Mouse (Mus musculus) heart, postnatal 14 days (tissue): ENCODE measurements around the gene Nckap5l. TPM values are rescaled to one million over a fixed set of nuclear protein-coding genes. Genes with fewer than 3 reads are reported as not detected.
A peak's percentile ranks its signal among the peaks of the same experiment; 100 is the strongest.

ENCODE experiments used
- DNase-seq, 2 experiments: peaks; one replicate each; pipeline ENCODE4 v3.0.0; 2021 to 2022
- intact Hi-C: fragments of 180-260 bp; cut with DNase I; formaldehyde crosslinking; loops from one replicate; pipeline ENCODE4 v1.15.1; 2025
- total RNA-seq, 2 experiments: library from RNA; stranded (reverse); gene quantifications; 2 replicates each; pipeline ENCODE4 v1.2.3; 2021

Gene Nckap5l
- total RNA-seq, 2 experiments from 2014 or later, result 11.2 to 13.6 TPM

- DNase-seq, result no peak
- intact Hi-C loops, result no loop called here
Observed at GRCm38 (mm10) chr15:99438966-99439698, 18.4 kb downstream of the Nckap5l start.

- no peak for DNase-seq
- intact Hi-C loops, result no loop called here
Observed at GRCm38 (mm10) chr15:99433913-99434312, 23.6 kb downstream of the Nckap5l start.

DNA sequence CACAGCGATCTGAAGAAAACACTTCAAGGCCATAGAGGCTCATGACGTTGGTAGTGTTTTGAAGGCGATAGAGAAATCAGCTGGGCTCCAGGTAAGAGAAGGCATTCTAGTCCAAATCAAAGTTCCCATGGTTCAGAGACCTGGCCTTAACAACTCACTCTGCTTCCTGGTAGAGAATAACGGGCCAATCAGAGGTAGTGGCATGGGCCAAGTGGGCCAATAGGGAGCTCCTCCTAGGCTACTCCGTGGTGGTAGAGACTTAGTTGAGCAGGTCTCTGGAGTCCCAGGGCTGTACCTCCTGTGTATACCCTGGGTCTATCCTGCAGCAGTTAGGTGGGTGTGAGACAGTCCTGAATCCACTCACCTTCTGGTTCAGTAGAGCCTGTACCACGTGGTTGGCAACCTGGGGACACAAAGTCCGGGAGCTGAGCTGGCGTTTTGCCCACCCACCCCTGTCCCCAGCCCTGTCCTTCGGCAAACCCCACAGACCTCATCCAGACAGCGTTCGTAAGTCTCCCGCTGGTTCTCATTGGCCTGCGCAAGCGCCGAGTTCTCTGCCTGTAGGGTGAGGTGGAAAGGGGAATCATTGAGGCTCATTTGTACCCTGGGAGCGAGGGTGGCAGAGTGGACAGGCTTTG is 24.3 kb downstream of the Nckap5l start:
- intact Hi-C loops, result no loop called here
- no peak for DNase-seq

- no peak for DNase-seq
Observed at GRCm38 (mm10) chr15:99431967-99432366, 25.6 kb downstream of the Nckap5l start.

GRCm38 (mm10) chr15:99431504-99431903 is 26.0 kb downstream of the Nckap5l start:
- intact Hi-C loops, result no loop called here
- DNase-seq, result no peak

More at GRCm38 (mm10) chr15:99431967-99432366, 25.6 kb downstream of the Nckap5l start:
- intact Hi-C loops, result no loop called here

- no peak for DNase-seq
- intact Hi-C loops, result no loop called here
Observed at GRCm38 (mm10) chr15:99431063-99431462, 26.5 kb downstream of the Nckap5l start.

GRCm38 (mm10) chr15:99430394-99430793 is 27.2 kb downstream of the Nckap5l start:
- no peak for DNase-seq
- intact Hi-C loops, result no loop called here

GRCm38 (mm10) chr15:99423884-99424283 is 33.7 kb downstream of the Nckap5l start:
- intact Hi-C loops, result loop anchor here (5.0 kb wide), 1 partner anchor 33 kb away; the partner anchor contains the start of gene Nckap5l
- DNase-seq, result no peak

DNA sequence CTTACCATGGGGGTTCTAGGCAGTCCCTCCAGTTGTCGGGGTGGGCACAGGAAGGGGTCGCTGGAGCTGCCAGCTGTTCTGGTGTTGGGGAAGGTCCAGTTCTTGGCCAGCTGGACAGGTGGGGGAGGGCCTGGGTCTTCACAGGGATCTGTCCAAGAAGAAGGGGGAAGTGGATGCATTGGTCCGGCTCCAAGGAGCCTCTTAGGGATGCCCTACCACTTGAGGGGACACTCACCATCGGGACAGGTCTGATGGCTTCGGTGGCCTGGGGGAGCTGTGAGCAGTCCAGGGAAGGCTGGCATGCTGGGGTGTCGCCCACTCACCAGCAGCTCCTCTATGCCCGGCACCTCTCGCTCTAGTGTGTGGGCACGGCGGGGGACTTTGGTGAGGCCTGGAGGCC is 34.4 kb downstream of the Nckap5l start:
- DNase-seq, result no peak

GRCm38 (mm10) chr15:99422551-99422950 is 35.0 kb downstream of the Nckap5l start:
- intact Hi-C loops, result loop anchor here (5.0 kb wide), 1 partner anchor 35 kb away; the partner anchor contains the start of gene Nckap5l
- DNase-seq, result no peak

More for the DNA sequence above, 34.4 kb downstream of the Nckap5l start:
- intact Hi-C loops, result loop anchor here (5.0 kb wide), 1 partner anchor 34 kb away; the partner anchor contains the start of gene Nckap5l

DNA sequence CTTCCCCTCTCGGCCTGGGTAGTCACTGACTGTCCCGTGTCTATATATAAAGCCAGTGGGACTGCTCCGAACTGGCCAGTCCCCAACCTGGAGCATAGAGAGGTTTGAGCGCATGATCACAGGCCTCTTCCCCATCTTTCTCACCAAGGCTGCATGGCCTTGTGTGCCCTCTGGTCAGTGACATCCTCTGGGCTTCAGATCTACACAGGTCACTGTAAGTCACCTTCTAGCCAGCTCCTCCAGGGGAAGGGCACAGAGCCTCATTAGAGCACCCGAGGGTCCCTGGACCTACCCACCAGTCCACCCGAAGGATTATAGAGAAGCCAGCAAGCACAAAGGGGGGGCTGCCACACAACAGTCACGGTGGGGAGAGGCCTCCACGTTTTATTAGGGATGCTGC is 35.9 kb downstream of the Nckap5l start:
- no peak for DNase-seq
- intact Hi-C loops, result loop anchor here (5.0 kb wide), 1 partner anchor 36 kb away; the partner anchor contains the start of gene Nckap5l

DNA sequence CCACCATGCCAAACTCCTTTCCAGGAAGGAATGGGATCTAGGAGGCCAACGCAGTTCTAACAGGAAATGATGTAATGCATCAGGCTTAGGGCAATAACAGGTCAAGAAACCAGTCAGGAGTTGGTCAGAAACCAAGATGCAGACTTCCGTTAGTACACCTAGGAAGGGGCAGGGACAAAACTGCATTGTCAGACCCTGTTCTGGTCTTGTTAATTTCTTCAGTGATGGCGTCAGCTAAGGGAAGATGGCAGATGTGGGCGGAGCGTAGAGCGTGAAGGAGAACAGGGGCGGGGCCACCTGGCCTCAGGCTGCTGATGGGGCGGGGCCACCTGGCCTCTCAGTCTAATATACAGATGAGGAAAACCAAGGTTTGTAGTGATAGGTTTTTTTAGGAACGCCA is 36.4 kb downstream of the Nckap5l start:
- intact Hi-C loops, result loop anchor here (5.0 kb wide), 1 partner anchor 36 kb away; the partner anchor contains the start of gene Nckap5l
- DNase-seq, result peak; percentile 40 to 41

GRCm38 (mm10) chr15:99420521-99421014 is 37.0 kb downstream of the Nckap5l start:
- DNase-seq, result peak; percentile 81 to 89
- intact Hi-C loops, result loop anchor here (5.0 kb wide), 1 partner anchor 37 kb away; the partner anchor contains the start of gene Nckap5l

DNA sequence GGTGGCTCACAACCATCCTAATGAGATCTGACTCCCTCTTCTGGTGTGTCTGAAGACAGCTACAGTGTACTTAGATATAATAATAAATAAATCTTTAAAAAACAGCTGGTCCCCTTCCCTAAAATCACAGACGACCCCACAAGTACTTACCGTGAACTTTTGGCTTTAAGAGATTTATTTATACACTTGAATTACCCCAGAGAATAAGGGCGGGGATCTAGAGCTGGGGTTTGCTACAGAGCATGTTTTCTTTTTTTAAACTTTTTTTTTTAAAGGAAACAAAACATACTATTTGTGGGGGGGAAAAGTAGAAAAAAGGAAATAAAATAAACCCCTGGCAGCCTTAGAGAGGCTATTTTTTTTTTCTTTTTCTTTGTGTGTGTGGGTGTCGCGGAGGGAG is 37.4 kb downstream of the Nckap5l start:
- intact Hi-C loops, result loop anchor here (5.0 kb wide), 1 partner anchor 37 kb away; the partner anchor contains the start of gene Nckap5l
- DNase-seq, result no peak

- no peak for DNase-seq
- intact Hi-C loops, result loop anchor here (10.0 kb wide), 2 partner anchors 177 to 247 kb away; partner anchors contain the start of gene Aqp5
Observed at GRCm38 (mm10) chr15:99417692-99418271, 39.8 kb downstream of the Nckap5l start.

DNA sequence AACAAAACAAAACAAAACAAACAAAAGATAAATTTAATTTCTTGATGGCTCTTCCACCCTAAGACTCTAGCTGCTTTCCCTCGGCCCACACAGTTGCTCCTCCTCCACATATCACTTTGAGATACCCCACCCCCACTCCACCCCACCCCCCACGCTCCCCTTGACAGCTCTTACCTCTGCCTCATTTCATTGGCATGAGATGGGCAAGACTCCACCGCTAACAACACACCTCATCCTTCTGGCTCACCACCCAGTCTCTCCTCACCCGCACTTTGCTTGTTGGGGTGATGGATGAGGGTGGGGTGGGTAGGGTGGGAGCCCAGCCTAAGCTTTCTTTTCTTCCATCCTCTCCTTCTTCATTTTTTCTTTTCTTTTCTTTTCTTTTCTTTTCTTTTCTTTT is 40.6 kb downstream of the Nckap5l start:
- intact Hi-C loops, result loop anchor here (1.0 to 10.0 kb wide), 3 partner anchors 52 to 248 kb away; partner anchors contain the start of gene Aqp5
- DNase-seq, result no peak

- intact Hi-C loops, result loop anchor here (1.0 to 10.0 kb wide), 3 partner anchors 53 to 248 kb away; partner anchors contain the start of gene Aqp5
- peak; percentile 84 to 91 for DNase-seq
Observed at GRCm38 (mm10) chr15:99416348-99416882, 41.1 kb downstream of the Nckap5l start.

GRCm38 (mm10) chr15:99415793-99416192 is 41.8 kb downstream of the Nckap5l start:
- intact Hi-C loops, result loop anchor here (1.0 to 10.0 kb wide), 3 partner anchors 54 to 249 kb away; partner anchors contain the start of gene Aqp5
- DNase-seq, result peak; percentile 53 to 78

- intact Hi-C loops, result loop anchor here (10.0 kb wide), 2 partner anchors 183 to 253 kb away; partner anchors contain the start of gene Aqp5
- DNase-seq, result no peak
Observed at GRCm38 (mm10) chr15:99411747-99412146, 45.8 kb downstream of the Nckap5l start.

DNA sequence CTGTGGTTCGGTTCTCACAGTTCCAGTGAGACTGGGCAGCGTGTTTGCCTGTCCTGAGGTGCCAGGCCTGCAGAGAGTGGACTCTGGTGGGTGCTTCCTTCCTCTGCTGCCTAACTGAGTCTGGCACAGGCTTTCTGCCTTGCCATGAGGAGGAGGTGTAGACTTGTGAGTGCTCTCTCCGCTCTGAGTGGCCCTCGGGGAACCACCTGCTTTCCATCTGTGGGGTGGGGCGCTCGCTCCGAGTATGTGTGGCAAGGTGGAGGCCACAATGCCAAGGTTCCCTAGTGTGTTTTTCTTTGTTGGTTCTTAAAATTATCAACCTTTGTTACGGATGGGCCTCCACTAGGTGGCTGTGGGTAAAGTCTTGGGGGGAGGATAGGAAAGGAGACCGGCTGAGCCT is 48.7 kb downstream of the Nckap5l start:
- intact Hi-C loops, result no loop called here
- DNase-seq, result no peak
